Mouse (Mus musculus): ENCODE measurements around the gene Ppia. TPM values are rescaled to one million over a fixed set of nuclear protein-coding genes. Genes with fewer than 3 reads are reported as not detected.
"Not testable (repeated sequence)": the region's sequence is repeated elsewhere in the genome, so short reads cannot be mapped to it uniquely, and the experiment has no call there.

The Ppia gene
- total RNA-seq, 2 experiments from 2014 or later = 2,159 to 2,195 TPM

- DNase-seq = no peak
- intact Hi-C loops (cut with DNase I) = no loop called here
Observed at GRCm38 (mm10) chr11:6437667-6438066, 22.4 kb downstream of the Ppia start.

GRCm38 (mm10) chr11:6440171-6440570 is 24.9 kb downstream of the Ppia start:
- intact Hi-C loops (cut with DNase I) = loop anchor here (5.0 kb wide), 1 partner anchor 453 kb away; no protein-coding TSS in a partner anchor
- DNase-seq = no peak

GRCm38 (mm10) chr11:6442566-6442965 is 27.3 kb downstream of the Ppia start:
- DNase-seq = no peak
- intact Hi-C loops (cut with DNase I) = loop anchor here (5.0 kb wide), 1 partner anchor 455 kb away; no protein-coding TSS in a partner anchor

- intact Hi-C loops (cut with DNase I) = loop anchor here (5.0 kb wide), 1 partner anchor 456 kb away; no protein-coding TSS in a partner anchor
- no peak for DNase-seq
Observed at GRCm38 (mm10) chr11:6443102-6443501, 27.9 kb downstream of the Ppia start.

GRCm38 (mm10) chr11:6443727-6444076 is 28.5 kb downstream of the Ppia start:
- intact Hi-C loops (cut with DNase I) = loop anchor here (5.0 kb wide), 1 partner anchor 456 kb away; no protein-coding TSS in a partner anchor
- no peak for DNase-seq

- intact Hi-C loops (cut with DNase I) = loop anchor here (5.0 kb wide), 1 partner anchor 457 kb away; no protein-coding TSS in a partner anchor
Observed at GRCm38 (mm10) chr11:6444077-6444853, 29.0 kb downstream of the Ppia start, which contains the start of gene H2afv. H2afv (minus strand) TSS chr11:6444443.

GRCm38 (mm10) chr11:6445441-6445840 is 30.2 kb downstream of the Ppia start:
- intact Hi-C loops (cut with DNase I) = no loop called here
- no peak for DNase-seq

More at GRCm38 (mm10) chr11:6444077-6444853, 29.0 kb downstream of the Ppia start, which contains the start of gene H2afv:
- DNase-seq = peak; percentile 100

GRCm38 (mm10) chr11:6445951-6446350 is 30.7 kb downstream of the Ppia start:
- DNase-seq = no peak
- intact Hi-C loops (cut with DNase I) = no loop called here

GRCm38 (mm10) chr11:6447493-6447892 is 32.2 kb downstream of the Ppia start:
- intact Hi-C loops (cut with DNase I) = no loop called here
- no peak for DNase-seq

- DNase-seq; intact Hi-C loops (cut with DNase I): not testable (repeated sequence)
Observed at GRCm38 (mm10) chr11:6448155-6448554, 32.9 kb downstream of the Ppia start.

GRCm38 (mm10) chr11:6456083-6456482 is 40.8 kb downstream of the Ppia start:
- no peak for DNase-seq
- intact Hi-C loops (cut with DNase I) = no loop called here

GRCm38 (mm10) chr11:6463159-6463837 is 48.1 kb downstream of the Ppia start:
- intact Hi-C loops (cut with DNase I) = no loop called here
- DNase-seq = no peak

GRCm38 (mm10) chr11:6465122-6465521 is 49.9 kb downstream of the Ppia start:
- peak; percentile 80 for DNase-seq
- intact Hi-C loops (cut with DNase I) = no loop called here

- DNase-seq = no peak
- intact Hi-C loops (cut with DNase I) = no loop called here
Observed at GRCm38 (mm10) chr11:6468541-6468940, 53.3 kb downstream of the Ppia start.

Small RNAs within 50 kb of the gene (microRNA-seq; reads per million reads assigned to microRNA genes)
- 2.7 reads per million for gene Mir7651

Other genes starting within 250 kb of the Ppia start
- gene A730071L15Rik, start 215.4 kb upstream of the Ppia start, total RNA-seq (2021) = under 1 TPM in 1 of 2 experiments, not detected in 1; 0.24 TPM
- 100 to 1,000 TPM; 109 to 117 TPM for gene Nudcd3, start 215.0 kb upstream of the Ppia start, total RNA-seq (2021)
- gene Npc1l1, start 185.3 kb upstream of the Ppia start, total RNA-seq (2021) = under 1 TPM; 0.08 TPM
- 10 to 100 TPM; 47.9 to 50.8 TPM for gene Ddx56, start 147.7 kb upstream of the Ppia start, total RNA-seq (2021)
- 10 to 100 TPM; 57.5 to 62.8 TPM for gene Tmed4, start 140.6 kb upstream of the Ppia start, total RNA-seq (2021)
- 100 to 1,000 TPM; 146 to 159 TPM for gene Ogdh, start 123.8 kb upstream of the Ppia start, total RNA-seq (2021)
- gene Zmiz2, start 26.4 kb upstream of the Ppia start, total RNA-seq (2021) = 100 to 1,000 TPM; 233 to 249 TPM
- 10 to 100 TPM; 35.4 to 44.5 TPM for gene H2afv, start 29.0 kb downstream of the Ppia start, total RNA-seq (2021)
- gene Purb, start 60.5 kb downstream of the Ppia start, total RNA-seq (2021) = 10 to 100 TPM; 88.1 to 89.5 TPM
- gene Myo1g, start 105.5 kb downstream of the Ppia start, total RNA-seq (2021) = under 1 TPM; 0.46 to 0.74 TPM
- gene Ccm2, start 131.4 kb downstream of the Ppia start, total RNA-seq (2021) = 10 to 100 TPM; 55.6 to 58.9 TPM
- 10 to 100 TPM; 94.4 to 99.0 TPM for gene Nacad, start 190.6 kb downstream of the Ppia start, total RNA-seq (2021)
- 10 to 100 TPM; 50.5 to 52.2 TPM for gene Tbrg4, start 210.6 kb downstream of the Ppia start, total RNA-seq (2021)
- not detected for gene Wap, start 223.2 kb downstream of the Ppia start, total RNA-seq (2021)
- gene Ramp3, start 243.1 kb downstream of the Ppia start, total RNA-seq (2021) = 10 to 100 TPM; 16.6 to 20.8 TPM